Mouse (Mus musculus) forebrain, embryonic 14.5 days (tissue): ENCODE data around the gene Pcx. TPM values are rescaled to one million over a fixed set of nuclear protein-coding genes. Genes with fewer than 3 reads are reported as not detected.

ENCODE experiments used
- ATAC-seq: fragments of 200-750 bp; cut with Nextera tagmentation; 2 replicates; pipeline ENCODE4 v1.8.0; 2017; ENCODE audit warnings: mild to moderate bottlenecking, moderate library complexity
- DNase-seq: peaks from one replicate; pipeline ENCODE4 v3.0.0-alpha.2; 2015; ENCODE audit warnings: low spot score
- H3K27ac ChIP-seq: fragments of 300-500 bp; sonication (generic); 2 replicates; pipeline ENCODE4 v1.5.1; 2014; ENCODE audit warnings: low read depth, mild to moderate bottlenecking, control low read depth, low read length, moderate library complexity
- H3K27me3 ChIP-seq: fragments of 300-500 bp; sonication (generic); replicated peaks from 2 replicates; pipeline ENCODE4 v1.6.1; 2014; ENCODE audit warnings: low read length, control low read depth, mixed read lengths; ENCODE audit not compliant: control insufficient read depth, insufficient read depth
- H3K36me3 ChIP-seq: fragments of 300-500 bp; sonication (generic); 2 replicates; pipeline ENCODE4 v1.6.1; 2014; ENCODE audit warnings: low read length, control low read depth; ENCODE audit not compliant: control insufficient read depth, insufficient read depth
- H3K4me1 ChIP-seq: fragments of 300-500 bp; sonication (generic); 2 replicates; pipeline ENCODE4 v1.6.1; 2014; ENCODE audit warnings: antibody characterized with exemption, low read length, control low read depth; ENCODE audit not compliant: control insufficient read depth, insufficient read depth
- H3K4me2 ChIP-seq: fragments of 300-500 bp; sonication (generic); 2 replicates; pipeline ENCODE4 v1.6.1; 2014; ENCODE audit warnings: mild to moderate bottlenecking, control low read depth, low read length
- H3K4me3 ChIP-seq: fragments of 300-500 bp; sonication (generic); 2 replicates; pipeline ENCODE4 v1.5.1; 2014; ENCODE audit warnings: low read depth, low read length, control low read depth
- H3K9ac ChIP-seq: fragments of 300-500 bp; sonication (generic); 2 replicates; pipeline ENCODE4 v1.6.1; 2014; ENCODE audit warnings: mild to moderate bottlenecking, low read length, control low read depth, moderate library complexity
- H3K9me3 ChIP-seq: fragments of 300-500 bp; sonication (generic); replicated peaks from 2 replicates; pipeline ENCODE4 v1.6.1; 2016; ENCODE audit warnings: low read length, control low read depth, mixed read lengths; ENCODE audit not compliant: control insufficient read depth
- WGBS: fragments of 180-500 bp; shearing (Covaris S2); extraction: QIAGEN DNeasy Blood & Tissue Kit; methylation state at CpG from one replicate; pipeline ENCODE4 v1.1.7; 2014; 5-methylcytosine and 5-hydroxymethylcytosine counted together
- polyA plus RNA-seq: library from polyadenylated mRNA; unstranded; fragments of >200 nt; fragmentation: Nextera tagmentation; extraction: Ambion mirVana; gene quantifications from 2 replicates; pipeline ENCODE4 v1.2.1, GENCODE M21; 2014

Gene Pcx
- polyA plus RNA-seq, 1 experiment from 2014 or later, result 14.8 TPM

- Histone ChIP-seq H3K4me3 (peak overlapping the region; percentile 86), H3K9ac (peak overlapping the region; percentile 99), H3K36me3 (peaks cover 34% of the 10 kb centered on the region), H3K9me3 (no peaks in the 10 kb centered on the region), H3K4me2 (peak overlapping the region; percentile 82), H3K27me3 (no peaks in the 10 kb centered on the region), H3K4me1 (peaks cover 10% of the 10 kb centered on the region), H3K27ac (no peak overlapping the region; the same call in 1 of the 2 replicates)
- ATAC-seq, result no peak
- WGBS, result 89% methylated on average over 33 of the region's 33 CpGs
- no peak for DNase-seq
Measured at GRCm38 (mm10) chr19:4613464-4614304, 103.4 kb downstream of the Pcx start.

DNA sequence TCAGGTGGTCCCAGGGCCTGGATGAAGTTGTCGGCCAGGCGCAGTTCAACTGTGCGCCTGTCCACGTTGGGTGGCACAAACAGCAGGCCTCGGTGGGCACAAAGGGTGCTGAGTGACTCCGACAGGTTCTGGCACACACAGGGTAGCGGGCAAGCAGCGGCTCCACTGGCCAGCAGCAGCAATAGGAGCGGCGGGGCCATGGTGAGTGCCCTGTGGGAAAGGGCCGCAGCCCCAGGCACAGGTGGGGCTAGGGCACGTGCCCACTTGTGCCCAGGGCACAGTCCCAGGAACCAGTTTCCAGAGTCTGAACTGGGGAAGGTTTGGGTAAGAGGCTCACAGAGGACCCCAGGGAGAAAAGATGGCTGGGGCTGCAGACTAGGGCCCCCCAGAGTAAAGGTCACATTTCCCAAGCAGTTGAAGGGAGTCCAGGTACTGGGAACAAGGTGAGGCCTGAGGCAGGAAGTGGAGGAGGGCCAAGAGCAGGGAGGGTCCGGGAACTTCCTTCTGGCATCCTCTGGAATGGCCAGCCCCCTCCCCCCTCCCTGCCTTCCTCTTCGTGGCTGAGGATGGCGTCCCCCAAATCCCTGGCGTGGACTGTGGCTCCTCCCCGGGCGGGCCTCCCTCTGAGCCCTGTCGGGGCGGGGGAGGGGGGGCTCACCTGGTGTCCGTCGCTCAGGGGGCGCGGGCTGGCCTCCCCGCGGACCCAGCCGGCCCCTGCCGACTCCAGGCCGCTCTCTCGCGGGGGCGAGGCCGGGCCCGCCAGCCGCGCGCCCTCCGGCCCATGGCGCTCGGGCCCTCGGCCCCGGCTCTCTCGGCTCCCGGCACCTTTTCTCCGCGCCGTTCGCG, 104.3 kb downstream of the Pcx start:
- Histone ChIP-seq H3K4me1 (peaks cover 10% of the 10 kb centered on the region), H3K27me3 (no peaks in the 10 kb centered on the region), H3K27ac (peak overlapping the region; percentile 90), H3K36me3 (peaks cover 34% of the 10 kb centered on the region), H3K9me3 (no peaks in the 10 kb centered on the region), H3K4me3 (peak overlapping the region; percentile 86), H3K9ac (peak overlapping the region; percentile 99), H3K4me2 (peak overlapping the region; percentile 82)
- 28% methylated on average over 28 of the region's 49 CpGs for WGBS
- DNase-seq (peak; percentile 37), ATAC-seq (peak; percentile 8)

DNA sequence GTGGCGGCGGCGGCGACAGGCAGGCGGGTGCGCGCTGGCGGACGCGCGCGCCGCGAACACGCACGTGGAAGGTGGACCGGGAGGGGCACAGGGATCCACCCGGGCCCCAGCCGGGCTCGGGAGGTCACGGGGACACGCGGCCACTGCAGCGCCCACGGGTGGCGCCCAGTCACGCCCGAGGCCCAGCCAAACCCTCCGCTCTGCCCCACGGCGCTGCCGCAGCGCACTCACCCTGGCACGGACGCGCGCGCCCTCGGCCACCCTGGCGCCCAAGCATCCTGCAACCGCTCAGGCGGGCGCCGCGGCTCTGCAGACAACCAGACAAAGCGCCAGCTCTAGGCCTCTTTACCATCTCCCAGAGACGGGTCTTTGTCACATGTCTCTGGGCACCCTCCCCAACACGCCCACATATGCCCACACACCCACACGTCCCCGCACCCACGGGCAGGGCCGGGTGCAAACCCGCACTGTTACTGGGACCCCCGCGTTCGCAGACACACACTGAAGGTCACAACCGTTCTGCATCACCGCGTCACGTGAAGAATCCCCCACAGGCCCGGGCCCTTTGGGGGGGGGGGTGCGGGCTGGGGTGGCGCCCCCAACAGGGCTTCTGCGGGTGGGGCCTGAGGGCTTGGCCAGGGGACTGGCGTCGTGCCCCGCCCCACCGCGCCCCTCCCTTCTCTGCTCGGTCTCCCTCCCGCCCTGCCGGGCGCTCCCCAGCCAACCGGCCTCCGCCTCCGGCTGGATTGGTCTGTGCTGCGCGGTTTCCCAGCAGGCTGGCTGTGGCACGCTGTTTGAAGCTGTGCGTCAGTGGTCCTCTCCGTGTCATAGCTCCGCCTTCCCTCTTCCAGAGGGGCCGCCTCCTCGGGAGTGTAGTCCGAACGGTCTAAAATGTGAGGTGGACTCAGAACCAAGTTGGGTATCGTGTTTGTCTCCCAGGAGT, 105.2 kb downstream of the Pcx start, which contains the start of gene Lrfn4:
Gene Lrfn4, minus strand, starts transcription at position 517 of the 943 bp plus-strand sequence.
- peak within 1 kb of the TSS; percentile 90 for H3K27ac ChIP-seq
- H3K36me3 ChIP-seq, result peaks cover 34% of the 10 kb centered on the region
- no peaks in the 10 kb centered on the region for H3K9me3 ChIP-seq
- peak; percentile 96 for DNase-seq
- peak within 1 kb of the TSS; percentile 86 for H3K4me3 ChIP-seq
- peak within 1 kb of the TSS; percentile 82 for H3K4me2 ChIP-seq
- peaks cover 10% of the 10 kb centered on the region for H3K4me1 ChIP-seq
- peak; percentile 95 for ATAC-seq
- H3K9ac ChIP-seq, result peak within 1 kb of the TSS; percentile 99
- under 1% methylated on average over 66 of the region's 87 CpGs for WGBS
- no peaks in the 10 kb centered on the region for H3K27me3 ChIP-seq

GRCm38 (mm10) chr19:4616546-4616945, 106.3 kb downstream of the Pcx start:
- DNase-seq (no peak), ATAC-seq (no peak)
- Histone ChIP-seq H3K4me1 (peaks cover 10% of the 10 kb centered on the region), H3K27ac (no peak overlapping the region), H3K4me2 (no peak overlapping the region), H3K9me3 (no peaks in the 10 kb centered on the region), H3K9ac (no peak overlapping the region), H3K4me3 (no peak overlapping the region), H3K36me3 (peaks cover 34% of the 10 kb centered on the region), H3K27me3 (no peaks in the 10 kb centered on the region)
- WGBS, result 50% methylated on average over 4 of the region's 4 CpGs

DNA sequence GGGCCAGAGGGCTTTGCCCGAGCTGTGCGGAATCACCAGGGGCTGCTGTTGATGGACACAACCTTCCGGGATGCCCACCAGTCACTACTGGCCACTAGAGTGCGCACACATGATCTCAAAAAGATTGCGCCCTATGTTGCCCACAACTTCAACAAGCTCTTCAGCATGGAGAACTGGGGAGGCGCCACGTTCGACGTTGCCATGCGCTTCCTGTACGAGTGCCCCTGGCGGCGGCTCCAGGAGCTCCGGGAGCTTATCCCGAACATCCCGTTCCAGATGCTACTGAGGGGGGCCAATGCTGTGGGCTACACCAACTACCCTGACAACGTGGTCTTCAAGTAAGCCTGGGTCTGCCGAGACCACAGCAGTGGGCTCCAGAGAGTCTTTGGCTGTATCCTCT, 107.9 kb downstream of the Pcx start:
- peak; percentile 55 for DNase-seq
- H3K36me3 ChIP-seq, result peaks cover 34% of the 10 kb centered on the region

GRCm38 (mm10) chr19:4619461-4619860, 109.2 kb downstream of the Pcx start:
- Histone ChIP-seq H3K9me3 (no peaks in the 10 kb centered on the region), H3K27ac (no peak overlapping the region), H3K4me3 (no peak overlapping the region), H3K27me3 (no peaks in the 10 kb centered on the region), H3K36me3 (peaks cover 35% of the 10 kb centered on the region), H3K4me1 (peaks cover under 1% of the 10 kb centered on the region; the same call in 1 of the 2 replicates), H3K4me2 (no peak overlapping the region), H3K9ac (no peak overlapping the region)
- no peak for DNase-seq
- WGBS, result 77% methylated on average over 10 of the region's 10 CpGs
- ATAC-seq, result no peak

More for the DNA sequence above, 107.9 kb downstream of the Pcx start:
- Histone ChIP-seq H3K9me3 (no peaks in the 10 kb centered on the region), H3K4me1 (peaks cover 7% of the 10 kb centered on the region), H3K4me3 (no peak overlapping the region), H3K9ac (no peak overlapping the region), H3K27me3 (no peaks in the 10 kb centered on the region), H3K27ac (no peak overlapping the region), H3K4me2 (no peak overlapping the region)
- ATAC-seq, result no peak
- 31% methylated on average over 18 of the region's 18 CpGs for WGBS

- H3K36me3 ChIP-seq, result peaks cover 35% of the 10 kb centered on the region
- H3K27ac ChIP-seq, result no peak overlapping the region
- H3K9me3 ChIP-seq, result no peaks in the 10 kb centered on the region
- DNase-seq (no peak), ATAC-seq (no peak)
- H3K27me3 ChIP-seq, result no peaks in the 10 kb centered on the region
- H3K4me1 ChIP-seq, result no peaks in the 10 kb centered on the region
- no peak overlapping the region for H3K9ac ChIP-seq
- no peak overlapping the region for H3K4me2 ChIP-seq
- no peak overlapping the region for H3K4me3 ChIP-seq
- 90% methylated on average over 7 of the region's 7 CpGs for WGBS
Measured at GRCm38 (mm10) chr19:4620721-4621120, 110.4 kb downstream of the Pcx start.

- DNase-seq, result no peak
- H3K9ac ChIP-seq, result no peak overlapping the region
- H3K9me3 ChIP-seq, result no peaks in the 10 kb centered on the region
- no peak overlapping the region for H3K27ac ChIP-seq
- H3K4me2 ChIP-seq, result no peak overlapping the region
- WGBS, result 63% methylated on average over 5 of the region's 5 CpGs
- no peaks in the 10 kb centered on the region for H3K27me3 ChIP-seq
- ATAC-seq, result no peak
- no peak overlapping the region for H3K4me3 ChIP-seq
- H3K36me3 ChIP-seq, result peaks cover 35% of the 10 kb centered on the region
- H3K4me1 ChIP-seq, result peaks cover 6% of the 10 kb centered on the region
Measured at GRCm38 (mm10) chr19:4622780-4623179, 112.5 kb downstream of the Pcx start.
